Mouse (Mus musculus): ENCODE data around the gene Ddx47.

DNA sequence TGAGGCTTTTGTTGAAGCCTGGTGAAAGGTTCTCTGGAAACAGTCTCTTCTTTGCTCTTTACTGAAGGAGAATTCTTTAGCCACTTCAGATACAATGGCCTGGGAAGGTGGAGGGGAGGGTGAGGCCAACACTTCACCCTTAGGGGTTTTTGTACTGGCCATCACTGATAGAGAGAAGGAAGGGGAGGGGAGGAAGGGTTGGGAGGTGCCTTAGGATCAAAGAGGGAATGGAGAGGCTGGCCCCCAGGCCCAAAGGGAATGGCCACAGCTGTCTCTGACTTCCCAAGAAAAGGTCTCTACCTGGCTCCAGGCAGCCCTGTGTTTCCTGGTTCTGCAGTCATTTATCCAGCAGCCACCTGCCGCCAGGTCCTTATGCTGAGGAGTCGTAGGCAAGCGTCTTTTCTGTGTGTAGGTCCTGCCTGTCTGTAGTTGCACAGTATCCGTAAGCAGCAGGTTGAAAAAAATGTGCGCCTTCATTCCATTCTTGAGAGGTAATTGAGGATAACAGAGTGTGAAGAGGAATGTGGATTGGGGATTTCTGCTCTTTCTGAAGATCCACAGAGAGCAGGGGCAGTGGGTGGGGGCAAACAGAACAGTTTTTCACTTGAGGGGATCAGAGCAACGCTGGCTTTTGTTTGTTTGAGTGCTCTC is 55.5 kb downstream of the Ddx47 start:
- TF ChIP-seq CTCF (IDR thresholded peaks at IDR 0.05; ENCODE audit: extremely low read depth, insufficient read depth, low read length) (no peak), POLR2A (IDR thresholded peaks at IDR 0.05; ENCODE audit: extremely low read depth, insufficient read depth, low read length) (no peak)
